Mouse (Mus musculus) neural tube, postnatal 0 days (tissue): Measurements from ENCODE around the gene Cpne7. TPM values are rescaled to one million over a fixed set of nuclear protein-coding genes. Genes with fewer than 3 reads are reported as not detected.

ENCODE experiments used
- microRNA-seq: library from miRNA; unstranded; fragments of <30 nt; microRNA quantifications from one replicate; pipeline ENCODE4, GENCODE M21; 2016
- polyA plus RNA-seq: library from polyadenylated mRNA; unstranded; fragments of >200 nt; fragmentation: Nextera tagmentation; extraction: Ambion mirVana; gene quantifications from 2 replicates; pipeline ENCODE4 v1.2.1, GENCODE M21; 2015

Cpne7 gene
- 8.8 and 11.8 TPM in 2 replicates for polyA plus RNA-seq

GRCm38 (mm10) chr8:123117127-123117731 is at the start of gene Cpne7:
Gene Cpne7 (plus strand): TSS chr8:123117374.

GRCm38 (mm10) chr8:123101735-123102685 is 15.2 kb upstream of the Cpne7 start, which contains the start of gene Rpl13:
Gene Rpl13 (plus strand): TSS chr8:123102350.

DNA sequence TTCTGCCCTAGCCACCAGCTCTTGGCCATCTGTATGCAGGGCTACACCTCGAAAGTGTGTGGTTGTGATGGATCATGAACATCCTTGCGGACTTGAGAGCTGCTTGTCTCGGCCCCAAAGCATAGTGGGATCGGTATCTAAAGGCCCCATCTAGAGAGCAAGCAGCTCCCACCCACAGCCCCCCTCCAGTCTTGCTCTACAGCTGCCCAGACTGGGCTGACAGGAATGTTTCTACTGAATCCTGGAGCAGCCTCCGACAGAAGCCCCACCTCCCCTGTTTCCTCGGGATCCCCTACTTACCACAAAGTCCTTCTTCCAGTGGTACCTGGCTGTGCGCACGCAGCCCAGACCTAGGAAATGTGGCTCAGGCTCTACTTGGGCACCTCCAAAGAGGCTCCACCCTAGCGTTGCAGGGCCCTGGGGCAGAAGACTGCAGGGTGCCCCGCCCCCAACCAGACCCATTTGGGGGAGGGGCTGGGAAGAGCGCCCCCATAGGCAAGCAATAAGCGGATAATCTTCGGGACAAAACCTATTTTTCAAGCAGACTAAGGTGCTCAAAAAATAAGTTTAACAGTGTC is 40.8 kb downstream of the Cpne7 start, which contains the start of gene Sult5a1:
Gene Sult5a1 (minus strand): TSS at position 428 of the 578 bp plus-strand sequence.

Small RNAs within 50 kb of the gene (microRNA-seq; reads per million reads assigned to microRNA genes)
- gene Mir7079 (0.87 reads per million), gene Mir7080 (2.3 reads per million)

Other genes with a start within 250 kb of the Cpne7 start
- gene Ankrd11, start 75.1 kb upstream of the Cpne7 start, polyA plus RNA-seq: 77.8 and 81.7 TPM in 2 replicates
- gene Spg7, start 54.4 kb upstream of the Cpne7 start, polyA plus RNA-seq: 47.6 and 54.2 TPM in 2 replicates
- 727 and 861 TPM in 2 replicates for gene Rpl13, start 15.0 kb upstream of the Cpne7 start, polyA plus RNA-seq
- gene Sult5a1, start 40.9 kb downstream of the Cpne7 start, polyA plus RNA-seq: 3.3 and 4.5 TPM in 2 replicates
- gene Dpep1, start 68.9 kb downstream of the Cpne7 start, polyA plus RNA-seq: 1.4 and 2.3 TPM in 2 replicates
- gene Chmp1a, start 95.4 kb downstream of the Cpne7 start, polyA plus RNA-seq: 159 and 169 TPM in 2 replicates
- 8.6 and 8.8 TPM in 2 replicates for gene Spata33, start 95.5 kb downstream of the Cpne7 start, polyA plus RNA-seq
- 41.0 and 46.2 TPM in 2 replicates for gene Cdk10, start 107.5 kb downstream of the Cpne7 start, polyA plus RNA-seq
- gene Spata2l, start 118.9 kb downstream of the Cpne7 start, polyA plus RNA-seq: 18.3 and 18.5 TPM in 2 replicates
- gene Zfp276, start 136.8 kb downstream of the Cpne7 start, polyA plus RNA-seq: 15.3 and 18.2 TPM in 2 replicates
- gene Vps9d1, start 137.0 kb downstream of the Cpne7 start, polyA plus RNA-seq: 54.6 and 63.7 TPM in 2 replicates
- 3.0 and 7.2 TPM in 2 replicates for gene Fanca, start 201.2 kb downstream of the Cpne7 start, polyA plus RNA-seq
- 31.8 and 35.0 TPM in 2 replicates for gene Spire2, start 215.3 kb downstream of the Cpne7 start, polyA plus RNA-seq